Mouse (Mus musculus) kidney, adult 2 months (tissue): ENCODE results near the gene Ebf1.

ENCODE experiments used
- CTCF ChIP-seq: fragments of 200-500 bp; conservative IDR thresholded peaks from 2 replicates; pipeline ENCODE4 v1.5.1; 2011; ENCODE audit warnings: low read depth, mild to moderate bottlenecking, control low read depth, low read length, moderate library complexity, mixed read lengths; ENCODE audit not compliant: insufficient read depth, insufficient read length
- POLR2A ChIP-seq: fragments of 200-500 bp; IDR thresholded peaks from one replicate; pipeline ENCODE4 v1.6.1; 2011; ENCODE audit warnings: low read depth, low read length, control low read depth

- TF ChIP-seq POLR2A, result no peak
- no peak for TF ChIP-seq CTCF
Observed at GRCm38 (mm10) chr11:45026012-45026411, 408.9 kb downstream of the Ebf1 start.
